Mouse (Mus musculus): Measurements from ENCODE around the gene Palm2. TPM values are rescaled to one million over a fixed set of nuclear protein-coding genes. Genes with fewer than 3 reads are reported as not detected.
A peak's percentile ranks its signal among the peaks of the same experiment; 100 is the strongest.

The Palm2 gene
- polyA plus RNA-seq, 1 experiment from 2014 or later, result 7.4 TPM

DNA sequence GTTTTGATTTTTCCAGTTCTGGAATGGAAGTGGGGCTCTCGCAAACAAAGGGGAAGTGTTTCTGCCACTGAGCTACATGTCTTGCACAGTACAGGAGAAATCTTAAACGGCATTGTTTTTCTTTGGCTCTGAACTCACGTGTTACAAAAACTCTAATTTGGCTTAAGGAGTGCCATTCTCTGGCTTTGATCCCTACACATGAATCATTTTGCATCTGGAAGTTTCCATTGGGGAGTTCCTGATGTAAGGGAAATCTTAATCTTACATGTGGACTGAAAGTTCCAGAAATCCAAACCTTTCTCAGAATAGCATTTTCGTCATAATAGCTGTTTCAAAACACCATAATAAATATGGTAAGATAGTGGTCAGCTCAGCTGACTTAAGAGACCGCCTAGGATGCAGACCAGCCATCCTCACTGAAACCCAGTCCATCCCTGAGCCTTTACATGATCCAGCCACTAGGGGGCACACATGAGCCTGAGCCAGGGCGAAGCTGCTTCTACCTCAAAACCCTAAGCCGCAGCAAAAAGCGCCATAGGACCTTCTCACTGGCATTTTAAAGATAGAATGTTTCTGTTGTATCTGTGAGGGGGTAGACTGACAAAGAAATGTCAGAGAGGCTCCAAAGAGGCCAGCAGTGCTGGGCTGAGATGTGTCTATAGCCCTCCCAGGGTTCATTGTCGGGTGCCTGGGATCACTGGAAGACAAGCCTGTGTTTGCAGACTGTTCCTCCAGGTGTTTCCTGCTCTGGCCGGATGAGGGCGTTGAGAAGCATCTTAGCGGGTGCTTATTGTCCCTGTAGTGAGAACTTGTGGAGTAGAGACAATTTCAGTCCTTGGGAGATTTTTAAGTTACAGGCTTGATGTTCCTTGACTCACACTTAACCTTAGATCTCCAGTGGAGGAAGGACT lies 239.2 kb downstream of the Palm2 start:
- 0 out of 2 replicates have a peak, but pooled peaks have one; percentile 20 for ATAC-seq (ENCODE audit: insufficient number of reproducible peaks, low FRiP score, low TSS enrichment, low read depth)
- 11% methylated on average over 12 of the region's 12 CpGs for WGBS
- Histone ChIP-seq H3K4me1 (peaks cover 29% of the 10 kb centered on the region), H3K36me3 (no peaks in the 10 kb centered on the region), H3K9ac (no peak overlapping the region), H3K27ac (replicated peaks) (peak overlapping the region; percentile 69; the same call in 1 of the 2 replicates), H3K27me3 (no peaks in the 10 kb centered on the region), H3K9me3 (replicated peaks) (no peaks in the 10 kb centered on the region), H3K4me2 (replicated peaks) (peak overlapping the region; percentile 49), H3K4me3 (replicated peaks) (peak overlapping the region; percentile 24; the same call in 1 of the 2 replicates)

DNA sequence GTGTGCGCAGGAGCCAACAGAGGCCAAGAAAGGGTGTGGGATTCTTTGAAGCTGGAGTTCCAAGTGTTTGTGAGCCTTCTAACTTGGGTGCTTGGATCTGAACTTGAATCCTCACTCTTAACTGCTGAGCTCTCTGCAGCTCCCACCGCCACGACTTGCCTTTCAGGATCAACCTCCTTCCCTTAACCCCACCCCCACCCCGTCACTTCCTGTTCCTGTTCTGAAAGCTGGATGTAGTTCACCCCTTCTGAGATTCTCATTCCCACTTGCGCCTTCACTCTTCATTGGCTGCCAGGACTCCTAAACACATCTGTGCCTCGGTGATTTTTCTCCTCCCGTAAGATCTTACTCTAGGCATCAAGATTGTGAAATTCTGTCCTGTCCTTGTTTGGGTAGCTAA lies 240.3 kb downstream of the Palm2 start:
- Histone ChIP-seq H3K9ac (no peak overlapping the region), H3K4me1 (peaks cover 29% of the 10 kb centered on the region), H3K27me3 (no peaks in the 10 kb centered on the region), H3K9me3 (replicated peaks) (no peaks in the 10 kb centered on the region), H3K4me3 (replicated peaks) (no peak overlapping the region), H3K27ac (replicated peaks) (peak overlapping the region; percentile 69; the same call in 1 of the 2 replicates), H3K4me2 (replicated peaks) (no peak overlapping the region), H3K36me3 (no peaks in the 10 kb centered on the region)
- ATAC-seq (ENCODE audit: insufficient number of reproducible peaks, low FRiP score, low TSS enrichment, low read depth), result no peak
- 67% methylated on average over 7 of the region's 7 CpGs for WGBS

DNA sequence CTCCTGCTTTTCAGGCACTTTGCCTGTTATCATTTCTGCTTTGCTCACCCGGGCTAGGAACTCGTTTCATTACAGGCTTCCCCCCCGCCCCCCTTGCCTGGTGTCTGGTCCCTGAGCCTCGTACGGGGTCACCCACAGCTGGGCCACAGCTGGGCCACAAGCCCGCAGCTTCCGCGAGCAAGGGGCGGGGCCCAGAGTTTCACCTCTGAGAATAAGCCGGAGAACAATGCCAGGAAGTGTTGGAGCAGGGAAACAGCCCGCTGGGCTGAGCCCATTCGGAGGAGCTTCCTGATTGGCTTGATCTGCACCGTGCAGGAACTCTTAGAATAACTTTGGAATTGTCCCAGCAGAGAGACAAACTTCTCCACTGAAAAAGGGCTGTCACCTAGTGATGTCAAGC lies 241.3 kb downstream of the Palm2 start:
- Histone ChIP-seq H3K27me3 (no peaks in the 10 kb centered on the region), H3K27ac (replicated peaks) (0 out of 2 replicates have a peak overlapping the region, but pooled peaks have one; percentile 49), H3K9me3 (replicated peaks) (no peaks in the 10 kb centered on the region), H3K36me3 (no peaks in the 10 kb centered on the region), H3K4me1 (peaks cover 29% of the 10 kb centered on the region), H3K4me3 (replicated peaks) (peak overlapping the region; percentile 27), H3K4me2 (replicated peaks) (peak overlapping the region; percentile 44), H3K9ac (no peak overlapping the region)
- peak; percentile 76 for ATAC-seq (ENCODE audit: insufficient number of reproducible peaks, low FRiP score, low TSS enrichment, low read depth)
- WGBS, result 7% methylated on average over 13 of the region's 13 CpGs

DNA sequence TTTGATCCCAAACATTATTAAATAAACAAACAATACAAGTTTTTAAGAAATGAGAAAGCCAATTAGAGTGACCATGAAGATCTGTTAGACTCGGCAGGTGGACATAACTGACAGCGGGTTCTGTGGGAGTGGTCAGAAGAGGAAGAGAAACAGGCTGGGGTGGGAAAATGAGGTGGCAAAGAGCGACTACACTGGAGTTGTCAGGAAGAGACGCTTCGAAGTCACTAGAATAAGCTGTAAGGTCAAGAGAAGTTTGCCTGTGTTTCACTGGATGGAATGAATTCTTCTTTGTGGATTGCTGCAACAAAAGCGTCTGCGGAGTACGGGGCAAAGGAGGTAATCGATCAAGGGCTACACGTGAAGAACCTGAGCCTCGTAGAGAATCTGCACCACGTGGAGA lies 243.9 kb downstream of the Palm2 start:
- Histone ChIP-seq H3K27ac (replicated peaks) (no peak overlapping the region), H3K36me3 (no peaks in the 10 kb centered on the region), H3K9me3 (replicated peaks) (no peaks in the 10 kb centered on the region), H3K9ac (no peak overlapping the region), H3K4me2 (replicated peaks) (no peak overlapping the region), H3K4me3 (replicated peaks) (no peak overlapping the region), H3K4me1 (peaks cover 29% of the 10 kb centered on the region), H3K27me3 (no peaks in the 10 kb centered on the region)
- 83% methylated on average over 12 of the region's 12 CpGs for WGBS
- ATAC-seq (ENCODE audit: insufficient number of reproducible peaks, low FRiP score, low TSS enrichment, low read depth), result no peak

DNA sequence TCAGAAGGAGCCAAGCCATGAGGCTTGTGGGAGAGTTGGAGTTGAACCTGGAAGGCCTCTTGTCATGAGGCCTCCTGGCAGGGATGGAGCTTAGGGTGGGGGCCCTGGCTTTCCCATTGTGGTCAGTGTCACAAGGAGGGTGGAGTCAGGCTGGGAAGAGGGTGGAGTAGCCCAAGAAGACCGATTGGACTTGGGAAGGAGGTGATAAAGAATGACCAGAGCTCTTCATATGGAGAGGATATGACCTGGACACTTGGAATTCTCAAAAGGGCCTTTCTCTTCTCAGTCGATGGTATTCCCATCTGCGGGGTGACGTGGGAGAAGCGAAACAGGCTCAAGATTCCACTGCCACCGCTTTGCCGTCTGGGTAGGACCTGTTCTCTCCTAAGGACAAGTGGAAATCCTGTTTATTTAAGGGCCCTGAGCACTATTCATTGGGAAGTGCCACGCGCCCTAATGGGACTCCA lies 245.0 kb downstream of the Palm2 start:
- no peaks in the 10 kb centered on the region for H3K27me3 ChIP-seq
- no peak overlapping the region for H3K9ac ChIP-seq
- H3K4me1 ChIP-seq, result peaks cover 18% of the 10 kb centered on the region
- no peaks in the 10 kb centered on the region for H3K36me3 ChIP-seq
- no peak overlapping the region for H3K27ac ChIP-seq (replicated peaks)
- no peaks in the 10 kb centered on the region for H3K9me3 ChIP-seq (replicated peaks)
- ATAC-seq (ENCODE audit: insufficient number of reproducible peaks, low FRiP score, low TSS enrichment, low read depth), result no peak
- H3K4me2 ChIP-seq (replicated peaks), result no peak overlapping the region
- WGBS, result 90% methylated on average over 9 of the region's 9 CpGs
- H3K4me3 ChIP-seq (replicated peaks), result no peak overlapping the region

DNA sequence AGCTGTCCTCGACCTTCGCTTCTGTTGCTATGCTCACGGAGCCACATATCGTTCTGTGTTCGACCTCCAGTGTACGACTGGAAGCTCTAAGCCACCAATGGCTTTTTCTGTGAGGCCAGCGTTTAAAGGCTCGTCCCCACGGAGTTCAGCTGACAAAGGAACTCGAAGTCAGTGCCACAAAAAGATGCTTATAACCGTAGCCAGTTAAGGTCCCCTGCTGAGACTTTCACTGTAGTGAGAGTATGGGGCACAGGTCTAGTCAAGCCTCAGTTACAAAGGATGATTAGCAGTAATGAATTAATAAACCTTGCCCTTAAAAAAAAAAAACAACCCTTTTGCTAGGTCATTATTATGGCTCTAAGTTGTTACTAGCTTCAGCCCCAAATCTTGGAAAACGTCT lies 246.1 kb downstream of the Palm2 start:
- H3K4me1 ChIP-seq, result peaks cover 13% of the 10 kb centered on the region; the same call in 1 of the 2 replicates
- H3K36me3 ChIP-seq, result no peaks in the 10 kb centered on the region
- no peak for ATAC-seq (ENCODE audit: insufficient number of reproducible peaks, low FRiP score, low TSS enrichment, low read depth)
- no peak overlapping the region for H3K4me2 ChIP-seq (replicated peaks)
- H3K27ac ChIP-seq (replicated peaks), result no peak overlapping the region
- no peaks in the 10 kb centered on the region for H3K27me3 ChIP-seq
- WGBS, result 81% methylated on average over 12 of the region's 12 CpGs
- H3K4me3 ChIP-seq (replicated peaks), result no peak overlapping the region
- no peak overlapping the region for H3K9ac ChIP-seq
- no peaks in the 10 kb centered on the region for H3K9me3 ChIP-seq (replicated peaks)

DNA sequence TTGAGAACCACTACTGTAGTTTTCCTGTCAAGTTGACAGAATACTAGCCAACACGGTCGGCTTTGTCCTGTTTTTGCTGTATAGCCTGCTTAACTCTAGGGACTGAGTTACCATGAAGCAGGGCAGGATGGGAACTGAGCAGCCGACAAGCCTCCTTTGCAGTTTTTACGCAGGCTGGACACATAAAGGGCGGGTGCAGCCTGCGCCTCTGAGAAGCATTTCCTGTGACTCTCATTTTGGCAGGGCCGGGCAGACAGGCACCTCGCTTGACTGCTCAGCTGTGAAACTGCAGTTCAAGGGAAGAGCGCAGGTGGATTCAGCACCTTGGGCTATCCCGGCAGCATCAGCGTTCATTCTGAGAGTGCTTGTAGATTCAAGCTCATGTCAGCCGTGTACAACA lies 247.5 kb downstream of the Palm2 start:
- Histone ChIP-seq H3K9ac (no peak overlapping the region), H3K4me2 (replicated peaks) (no peak overlapping the region), H3K27me3 (no peaks in the 10 kb centered on the region), H3K9me3 (replicated peaks) (no peaks in the 10 kb centered on the region), H3K4me3 (replicated peaks) (no peak overlapping the region), H3K36me3 (no peaks in the 10 kb centered on the region), H3K4me1 (peaks cover 5% of the 10 kb centered on the region; the same call in 1 of the 2 replicates), H3K27ac (replicated peaks) (no peak overlapping the region)
- no peak for ATAC-seq (ENCODE audit: insufficient number of reproducible peaks, low FRiP score, low TSS enrichment, low read depth)
- WGBS, result 55% methylated on average over 12 of the region's 12 CpGs

DNA sequence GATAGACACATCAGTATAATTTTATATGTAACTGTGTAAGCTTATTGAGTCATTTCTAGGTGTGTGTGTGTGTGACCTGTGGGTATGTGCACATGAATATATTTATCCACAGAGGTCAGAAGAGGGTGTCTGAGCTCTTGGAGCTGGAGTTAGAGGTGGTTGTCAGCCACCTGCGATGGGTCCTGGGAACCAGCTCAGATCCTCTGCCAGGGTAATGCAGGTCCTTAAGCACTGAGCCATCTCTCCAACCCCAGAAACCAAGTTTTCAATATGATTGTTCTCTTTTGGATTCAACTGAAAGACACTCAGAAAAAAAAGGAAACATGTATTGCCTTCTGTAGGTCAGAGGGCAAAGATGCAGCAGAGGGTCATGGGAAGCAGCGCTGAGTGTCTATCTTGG lies 248.3 kb downstream of the Palm2 start:
- 95% methylated on average over 2 of the region's 2 CpGs for WGBS
- no peak overlapping the region for H3K27ac ChIP-seq (replicated peaks)
- ATAC-seq (ENCODE audit: insufficient number of reproducible peaks, low FRiP score, low TSS enrichment, low read depth), result no peak

DNA sequence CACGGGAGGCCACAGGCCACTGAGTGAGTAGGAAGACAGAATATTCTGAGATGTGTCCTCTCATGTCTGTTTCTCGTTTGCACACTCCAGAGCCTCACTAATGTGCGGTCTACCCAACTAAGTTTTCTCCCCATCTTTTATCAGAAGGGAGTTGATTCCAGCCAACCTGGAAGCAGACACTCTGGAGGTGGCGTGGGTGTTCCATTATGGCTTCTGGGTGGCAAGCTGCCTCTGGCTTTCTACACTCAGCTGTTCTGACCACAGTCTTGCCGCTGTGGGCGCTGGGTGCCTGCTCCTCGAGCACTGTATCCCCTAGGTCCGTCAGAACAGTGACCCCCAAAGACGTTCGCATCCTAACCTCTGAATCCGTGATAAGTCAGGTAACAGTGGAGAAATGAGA lies 248.9 kb downstream of the Palm2 start:
- Histone ChIP-seq H3K36me3 (no peaks in the 10 kb centered on the region), H3K27me3 (no peaks in the 10 kb centered on the region), H3K27ac (replicated peaks) (no peak overlapping the region), H3K4me1 (peaks cover 5% of the 10 kb centered on the region; the same call in 1 of the 2 replicates), H3K4me3 (replicated peaks) (no peak overlapping the region), H3K4me2 (replicated peaks) (no peak overlapping the region), H3K9ac (no peak overlapping the region), H3K9me3 (replicated peaks) (no peaks in the 10 kb centered on the region)
- 74% methylated on average over 11 of the region's 11 CpGs for WGBS
- ATAC-seq (ENCODE audit: insufficient number of reproducible peaks, low FRiP score, low TSS enrichment, low read depth), result no peak

More for the DNA sequence above, 248.3 kb downstream of the Palm2 start:
- no peak overlapping the region for H3K4me2 ChIP-seq (replicated peaks)
- H3K27me3 ChIP-seq, result no peaks in the 10 kb centered on the region
- no peak overlapping the region for H3K9ac ChIP-seq
- no peak overlapping the region for H3K4me3 ChIP-seq (replicated peaks)
- H3K4me1 ChIP-seq, result peaks cover 5% of the 10 kb centered on the region; the same call in 1 of the 2 replicates
- H3K9me3 ChIP-seq (replicated peaks), result no peaks in the 10 kb centered on the region
- no peaks in the 10 kb centered on the region for H3K36me3 ChIP-seq

DNA sequence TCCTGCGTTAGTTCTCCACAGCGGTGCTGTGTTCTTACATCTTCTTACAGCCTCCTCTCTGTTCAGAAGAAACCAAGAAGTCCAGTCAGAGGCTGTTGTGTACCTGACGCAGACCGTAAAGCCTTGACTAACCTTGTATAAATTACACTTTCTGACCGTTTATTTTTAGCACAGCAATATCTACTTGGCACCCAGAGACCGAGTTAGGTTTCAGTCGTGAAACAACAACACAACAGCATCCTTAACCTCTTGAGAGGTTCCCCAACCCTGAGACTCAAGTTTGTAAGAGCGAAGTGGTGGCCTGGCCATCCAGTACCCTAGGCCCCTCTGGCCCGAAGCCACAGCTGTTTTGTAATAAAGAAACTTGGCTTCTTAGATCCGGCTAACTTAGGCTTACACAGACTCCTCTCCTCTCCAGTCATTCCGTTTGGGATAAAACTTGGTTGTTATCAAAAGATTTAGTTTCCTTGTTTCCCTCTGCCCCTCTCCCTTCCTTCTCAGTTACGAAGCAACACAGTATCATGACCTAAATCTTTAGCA lies 250.7 kb downstream of the Palm2 start:
- 72% methylated on average over 12 of the region's 12 CpGs for WGBS
- Histone ChIP-seq H3K9ac (no peak overlapping the region), H3K4me3 (replicated peaks) (no peak overlapping the region), H3K27me3 (no peaks in the 10 kb centered on the region), H3K4me1 (peaks cover 5% of the 10 kb centered on the region; the same call in 1 of the 2 replicates), H3K36me3 (peaks cover 4% of the 10 kb centered on the region; the same call in 1 of the 2 replicates), H3K27ac (replicated peaks) (no peak overlapping the region), H3K9me3 (replicated peaks) (no peaks in the 10 kb centered on the region), H3K4me2 (replicated peaks) (no peak overlapping the region)
- ATAC-seq (ENCODE audit: insufficient number of reproducible peaks, low FRiP score, low TSS enrichment, low read depth), result no peak

DNA sequence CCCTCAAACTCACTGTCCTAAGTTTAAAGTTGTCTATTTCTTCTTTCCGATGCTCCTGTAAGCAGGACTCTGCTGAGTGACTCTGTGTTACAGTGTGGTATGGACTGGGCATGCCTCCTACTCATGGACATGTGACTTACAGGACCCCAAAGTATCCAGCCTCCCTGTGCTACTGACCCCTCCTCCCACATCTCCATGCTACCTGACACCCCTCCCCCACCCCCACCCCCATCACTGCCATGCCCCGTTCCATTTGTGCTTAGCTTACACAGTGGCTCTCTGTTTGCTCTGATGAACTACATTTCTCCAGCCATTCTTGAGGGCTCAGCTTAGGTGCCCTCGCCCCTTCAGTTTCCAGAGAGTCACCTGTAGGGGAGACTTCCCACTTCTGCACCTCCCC lies 252.7 kb downstream of the Palm2 start:
- H3K4me2 ChIP-seq (replicated peaks), result no peak overlapping the region
- no peaks in the 10 kb centered on the region for H3K9me3 ChIP-seq (replicated peaks)
- 87% methylated on average over 3 of the region's 3 CpGs for WGBS
- H3K27ac ChIP-seq (replicated peaks), result no peak overlapping the region
- ATAC-seq (ENCODE audit: insufficient number of reproducible peaks, low FRiP score, low TSS enrichment, low read depth), result no peak
- no peak overlapping the region for H3K9ac ChIP-seq
- peaks cover 4% of the 10 kb centered on the region; the same call in 1 of the 2 replicates for H3K36me3 ChIP-seq
- H3K27me3 ChIP-seq, result no peaks in the 10 kb centered on the region
- H3K4me1 ChIP-seq, result peaks cover 5% of the 10 kb centered on the region; the same call in 1 of the 2 replicates
- H3K4me3 ChIP-seq (replicated peaks), result no peak overlapping the region
